Mouse (Mus musculus): ENCODE data around the gene Elovl5.

GRCm38 (mm10) chr9:78003278-78003677 is 86.1 kb downstream of the Elovl5 start:
- TF ChIP-seq GATA1 (IDR thresholded peaks at IDR 0.05; ENCODE audit: borderline replicate concordance, low read length) (no peak), CTCF (IDR thresholded peaks at IDR 0.05; ENCODE audit: low read depth, low read length) (no peak), POLR2AphosphoS5 (IDR thresholded peaks at IDR 0.05; ENCODE audit: insufficient replicate concordance, low read depth, low read length) (no peak), TAL1 (conservative IDR thresholded peaks at IDR 0.05; ENCODE audit: low read depth, low read length) (no peak)
